Mouse (Mus musculus): ENCODE measurements at regions not wholly inside any gene's neighbourhood (a gene's known extent, or its start where the extent isn't known, plus 50 kb on each side); places are given as distances from the start of the nearest gene placed in this dataset.

- ATAC-seq (ENCODE audit: low read depth), result no peak
- Histone ChIP-seq H3K9me3 (ENCODE audit: control insufficient read depth, low read length) (no peaks in the 10 kb centered on the region), H3K27me3 (ENCODE audit: control insufficient read depth, insufficient read depth, low read depth, low read length) (no peaks in the 10 kb centered on the region), H3K9ac (ENCODE audit: low read length) (0 out of 2 replicates have a peak overlapping the region, but pooled peaks have one; percentile 4), H3K36me3 (ENCODE audit: control insufficient read depth, insufficient read depth, low read length) (no peaks in the 10 kb centered on the region), H3K4me2 (ENCODE audit: low read depth, low read length) (no peak overlapping the region), H3K4me3 (ENCODE audit: low read length) (no peak overlapping the region), H3K27ac (ENCODE audit: low read length) (peak overlapping the region; percentile 29; the same call in 1 of the 2 replicates), H3K4me1 (replicated peaks; ENCODE audit: control insufficient read depth, insufficient read depth, low read length) (peaks cover 36% of the 10 kb centered on the region)
- 65% methylated on average over 9 of the region's 9 CpGs for WGBS
These were observed 66.5 kb downstream of the Sik1 start for GRCm38 (mm10) chr17:31789068-31789583.

- Histone ChIP-seq H3K27me3 (ENCODE audit: control insufficient read depth, insufficient read depth, low read depth, low read length) (no peaks in the 10 kb centered on the region), H3K4me2 (ENCODE audit: low read depth, low read length) (no peak overlapping the region)
These were observed 65.7 kb downstream of the Sik1 start for GRCm38 (mm10) chr17:31789906-31790279.

GRCm38 (mm10) chr17:31790280-31791063 lies 65.1 kb downstream of the Sik1 start:
- 0 out of 2 replicates have a peak overlapping the region, but pooled peaks have one; percentile 28 for H3K27ac ChIP-seq (ENCODE audit: low read length)
- peak; percentile 54 for ATAC-seq (ENCODE audit: low read depth)
- no peaks in the 10 kb centered on the region for H3K9me3 ChIP-seq (ENCODE audit: control insufficient read depth, low read length)
- no peaks in the 10 kb centered on the region for H3K36me3 ChIP-seq (ENCODE audit: control insufficient read depth, insufficient read depth, low read length)
- 20% methylated on average over 22 of the region's 22 CpGs for WGBS
- H3K4me3 ChIP-seq (ENCODE audit: low read length), result no peak overlapping the region
- H3K9ac ChIP-seq (ENCODE audit: low read length), result peak overlapping the region; percentile 41; the same call in 1 of the 2 replicates
- no peaks in the 10 kb centered on the region for H3K27me3 ChIP-seq (ENCODE audit: control insufficient read depth, insufficient read depth, low read depth, low read length)
- H3K4me1 ChIP-seq (replicated peaks; ENCODE audit: control insufficient read depth, insufficient read depth, low read length), result peaks cover 42% of the 10 kb centered on the region
- H3K4me2 ChIP-seq (ENCODE audit: low read depth, low read length), result no peak overlapping the region

More at GRCm38 (mm10) chr17:31789906-31790279, 65.7 kb downstream of the Sik1 start:
- peaks cover 42% of the 10 kb centered on the region for H3K4me1 ChIP-seq (replicated peaks; ENCODE audit: control insufficient read depth, insufficient read depth, low read length)
- WGBS, result 18% methylated on average over 5 of the region's 5 CpGs
- H3K4me3 ChIP-seq (ENCODE audit: low read length), result no peak overlapping the region
- no peak overlapping the region; the same call in 1 of the 2 replicates for H3K9ac ChIP-seq (ENCODE audit: low read length)
- H3K9me3 ChIP-seq (ENCODE audit: control insufficient read depth, low read length), result no peaks in the 10 kb centered on the region
- peak overlapping the region; percentile 29 for H3K27ac ChIP-seq (ENCODE audit: low read length)
- no peak; the same call in 1 of the 2 replicates for ATAC-seq (ENCODE audit: low read depth)
- H3K36me3 ChIP-seq (ENCODE audit: control insufficient read depth, insufficient read depth, low read length), result no peaks in the 10 kb centered on the region

GRCm38 (mm10) chr17:31791656-31792055 lies 63.9 kb downstream of the Sik1 start:
- no peak overlapping the region for H3K9ac ChIP-seq (ENCODE audit: low read length)
- 95% methylated on average over 17 of the region's 17 CpGs for WGBS
- no peak overlapping the region for H3K4me3 ChIP-seq (ENCODE audit: low read length)
- H3K27ac ChIP-seq (ENCODE audit: low read length), result no peak overlapping the region
- no peaks in the 10 kb centered on the region for H3K9me3 ChIP-seq (ENCODE audit: control insufficient read depth, low read length)
- H3K4me1 ChIP-seq (replicated peaks; ENCODE audit: control insufficient read depth, insufficient read depth, low read length), result peaks cover 42% of the 10 kb centered on the region
- no peaks in the 10 kb centered on the region for H3K36me3 ChIP-seq (ENCODE audit: control insufficient read depth, insufficient read depth, low read length)
- no peaks in the 10 kb centered on the region for H3K27me3 ChIP-seq (ENCODE audit: control insufficient read depth, insufficient read depth, low read depth, low read length)
- ATAC-seq (ENCODE audit: low read depth), result no peak
- H3K4me2 ChIP-seq (ENCODE audit: low read depth, low read length), result no peak overlapping the region

GRCm38 (mm10) chr17:31793040-31793439 lies 62.6 kb downstream of the Sik1 start:
- H3K9ac ChIP-seq (ENCODE audit: low read length), result no peak overlapping the region; the same call in 1 of the 2 replicates
- ATAC-seq (ENCODE audit: low read depth), result no peak
- H3K27ac ChIP-seq (ENCODE audit: low read length), result peak overlapping the region; percentile 95
- H3K4me1 ChIP-seq (replicated peaks; ENCODE audit: control insufficient read depth, insufficient read depth, low read length), result peaks cover 42% of the 10 kb centered on the region
- no peak overlapping the region for H3K4me2 ChIP-seq (ENCODE audit: low read depth, low read length)
- no peaks in the 10 kb centered on the region for H3K36me3 ChIP-seq (ENCODE audit: control insufficient read depth, insufficient read depth, low read length)
- H3K27me3 ChIP-seq (ENCODE audit: control insufficient read depth, insufficient read depth, low read depth, low read length), result no peaks in the 10 kb centered on the region
- H3K4me3 ChIP-seq (ENCODE audit: low read length), result no peak overlapping the region
- 83% methylated on average over 5 of the region's 5 CpGs for WGBS
- no peaks in the 10 kb centered on the region for H3K9me3 ChIP-seq (ENCODE audit: control insufficient read depth, low read length)

GRCm38 (mm10) chr17:31793521-31793920 lies 62.1 kb downstream of the Sik1 start:
- no peaks in the 10 kb centered on the region for H3K27me3 ChIP-seq (ENCODE audit: control insufficient read depth, insufficient read depth, low read depth, low read length)
- peak; percentile 67 for ATAC-seq (ENCODE audit: low read depth)
- no peaks in the 10 kb centered on the region for H3K9me3 ChIP-seq (ENCODE audit: control insufficient read depth, low read length)
- peaks cover 42% of the 10 kb centered on the region for H3K4me1 ChIP-seq (replicated peaks; ENCODE audit: control insufficient read depth, insufficient read depth, low read length)
- no peaks in the 10 kb centered on the region for H3K36me3 ChIP-seq (ENCODE audit: control insufficient read depth, insufficient read depth, low read length)
- H3K4me3 ChIP-seq (ENCODE audit: low read length), result no peak overlapping the region
- WGBS, result 44% methylated on average over 10 of the region's 10 CpGs
- no peak overlapping the region; the same call in 1 of the 2 replicates for H3K9ac ChIP-seq (ENCODE audit: low read length)
- peak overlapping the region; percentile 95 for H3K27ac ChIP-seq (ENCODE audit: low read length)
- H3K4me2 ChIP-seq (ENCODE audit: low read depth, low read length), result no peak overlapping the region

- no peaks in the 10 kb centered on the region for H3K27me3 ChIP-seq (ENCODE audit: control insufficient read depth, insufficient read depth, low read depth, low read length)
- peak overlapping the region; percentile 95 for H3K27ac ChIP-seq (ENCODE audit: low read length)
- H3K4me1 ChIP-seq (replicated peaks; ENCODE audit: control insufficient read depth, insufficient read depth, low read length), result peaks cover 42% of the 10 kb centered on the region
- H3K9me3 ChIP-seq (ENCODE audit: control insufficient read depth, low read length), result no peaks in the 10 kb centered on the region
- no peak overlapping the region for H3K4me3 ChIP-seq (ENCODE audit: low read length)
- no peaks in the 10 kb centered on the region for H3K36me3 ChIP-seq (ENCODE audit: control insufficient read depth, insufficient read depth, low read length)
- ATAC-seq (ENCODE audit: low read depth), result peak; percentile 11; the same call in 1 of the 2 replicates
- peak overlapping the region; percentile 14; the same call in 1 of the 2 replicates for H3K9ac ChIP-seq (ENCODE audit: low read length)
- no peak overlapping the region for H3K4me2 ChIP-seq (ENCODE audit: low read depth, low read length)
- 43% methylated on average over 4 of the region's 4 CpGs for WGBS
These were observed 61.6 kb downstream of the Sik1 start for GRCm38 (mm10) chr17:31793964-31794363.

Data from lung, embryonic 16.5 days (tissue).